Mouse (Mus musculus) T-helper 17 cell (primary cell): ENCODE measurements at regions not wholly inside any gene's neighbourhood (a gene's known extent, or its start where the extent isn't known, plus 50 kb on each side); places are given as distances from the start of the nearest gene placed in this dataset.

Experiments
- in situ Hi-C, 2 experiments: fragments of 300-600 bp; cut with MboI, MseI; formaldehyde crosslinking; loops; 1 replicate in 1 of 2; 2 replicates in 1 of 2; pipeline ENCODE4 v1.15.1; 2025; ENCODE audit warnings: high pct_unique_total_duplicates in 2 of 2

GRCm38 (mm10) chr1:25921184-25921583 lies 91.7 kb upstream of the Adgrb3 start:
- in situ Hi-C loops = no loop called here

DNA sequence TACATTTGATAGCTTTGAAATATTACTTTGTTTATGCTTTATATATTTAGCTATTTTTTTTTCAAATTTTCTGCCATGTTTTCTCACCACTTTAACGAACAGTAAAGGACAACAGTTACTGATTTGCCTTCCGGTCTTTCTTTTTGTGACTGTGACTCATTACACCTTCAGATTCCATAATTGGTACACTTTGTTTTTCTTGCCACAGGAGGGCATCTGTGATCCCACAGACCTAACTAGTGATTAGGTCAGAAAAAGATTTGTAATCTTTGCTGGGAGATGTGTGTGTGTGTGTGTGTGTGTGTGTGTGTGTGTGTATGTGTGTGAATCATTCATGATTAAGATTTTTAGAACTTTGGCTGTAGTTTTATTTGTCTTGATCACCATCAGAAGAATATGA lies 64.7 kb upstream of the Adgrb3 start:
- in situ Hi-C loops = no loop called here

- in situ Hi-C loops = no loop called here
Measured at GRCm38 (mm10) chr1:25892970-25893369, 63.5 kb upstream of the Adgrb3 start.

GRCm38 (mm10) chr1:25892026-25892739 lies 62.7 kb upstream of the Adgrb3 start:
- in situ Hi-C loops = no loop called here

GRCm38 (mm10) chr1:25888004-25888403 lies 58.5 kb upstream of the Adgrb3 start:
- in situ Hi-C loops = loop anchor here in 1 of 2 experiments (5.0 kb wide), 1 partner anchor 1409 kb away; no protein-coding TSS in a partner anchor

DNA sequence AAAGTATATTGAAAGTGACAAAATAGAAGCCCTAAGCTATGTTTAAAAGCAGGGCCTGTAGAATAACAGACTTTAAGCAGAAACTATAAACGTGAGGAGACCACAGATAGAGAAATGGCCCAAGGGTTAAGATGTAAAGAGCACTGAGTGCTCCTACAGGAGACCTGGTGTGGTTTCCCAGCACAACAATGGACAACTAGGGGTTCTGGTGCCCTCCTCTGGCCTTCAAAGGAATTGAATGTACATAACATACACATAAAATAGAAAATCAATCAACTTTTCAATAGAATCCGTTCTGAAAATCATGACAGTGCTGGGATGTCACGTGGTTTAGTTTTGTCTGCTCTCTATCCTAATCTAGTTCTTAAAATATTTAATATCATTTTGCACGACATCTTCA lies 55.5 kb upstream of the Adgrb3 start:
- in situ Hi-C loops = loop anchor here in 1 of 2 experiments (5.0 kb wide), 1 partner anchor 1412 kb away; no protein-coding TSS in a partner anchor
